Mouse (Mus musculus) heart, postnatal 0 days (tissue): Measurements from ENCODE around the gene Il2.

Experiments
- CTCF ChIP-seq: IDR thresholded peaks from 2 replicates; pipeline ENCODE4 v1.5.1; 2016; ENCODE audit warnings: antibody characterized with exemption, control low read depth, low read depth
- EP300 ChIP-seq: IDR thresholded peaks from 2 replicates; pipeline ENCODE4 v1.6.1; 2016; ENCODE audit warnings: antibody characterized with exemption, low read depth

DNA sequence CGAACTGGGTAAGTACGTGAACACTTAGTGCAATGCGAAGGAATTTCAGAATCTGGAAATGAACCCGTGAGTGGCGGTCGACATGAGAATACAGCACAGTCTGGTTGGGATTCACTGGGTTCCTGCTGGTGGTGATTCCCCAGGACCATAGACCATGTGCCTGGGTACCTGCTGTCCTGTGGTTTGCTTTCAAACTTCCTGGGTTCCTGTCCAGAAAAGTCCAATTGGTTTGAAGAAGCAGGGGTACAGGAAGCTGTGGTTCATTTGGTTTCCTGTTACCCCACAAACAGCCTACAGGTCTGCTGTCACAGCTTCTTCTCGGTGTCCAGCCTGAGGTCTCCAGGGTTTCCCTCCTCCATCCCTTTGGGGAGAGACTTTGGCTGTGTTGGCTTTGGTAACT, 27.2 kb upstream of the Il2 start:
- TF ChIP-seq CTCF (no peak), EP300 (no peak)
